Mouse (Mus musculus): ENCODE results near the gene Scyl2.

- TF ChIP-seq GATA1 (IDR thresholded peaks at IDR 0.05; ENCODE audit: low read length) (no peak), TAL1 (IDR thresholded peaks at IDR 0.05; ENCODE audit: low read length) (no peak)
These were observed 9.5 kb downstream of the Scyl2 start for GRCm38 (mm10) chr10:89676609-89677008.
